Mouse (Mus musculus) embryo, embryonic 10 days (tissue): ENCODE data around the gene Gapvd1.
A peak's percentile ranks its signal among the peaks of the same experiment; 100 is the strongest.
"Not testable (repeated sequence)": the region's sequence is repeated elsewhere in the genome, so short reads cannot be mapped to it uniquely, and the experiment has no call there.

Source experiments
- DNase-seq: peaks from one replicate; pipeline ENCODE4 v3.0.0-alpha.2; 2015; ENCODE audit warnings: low spot score

Gene Gapvd1

DNA sequence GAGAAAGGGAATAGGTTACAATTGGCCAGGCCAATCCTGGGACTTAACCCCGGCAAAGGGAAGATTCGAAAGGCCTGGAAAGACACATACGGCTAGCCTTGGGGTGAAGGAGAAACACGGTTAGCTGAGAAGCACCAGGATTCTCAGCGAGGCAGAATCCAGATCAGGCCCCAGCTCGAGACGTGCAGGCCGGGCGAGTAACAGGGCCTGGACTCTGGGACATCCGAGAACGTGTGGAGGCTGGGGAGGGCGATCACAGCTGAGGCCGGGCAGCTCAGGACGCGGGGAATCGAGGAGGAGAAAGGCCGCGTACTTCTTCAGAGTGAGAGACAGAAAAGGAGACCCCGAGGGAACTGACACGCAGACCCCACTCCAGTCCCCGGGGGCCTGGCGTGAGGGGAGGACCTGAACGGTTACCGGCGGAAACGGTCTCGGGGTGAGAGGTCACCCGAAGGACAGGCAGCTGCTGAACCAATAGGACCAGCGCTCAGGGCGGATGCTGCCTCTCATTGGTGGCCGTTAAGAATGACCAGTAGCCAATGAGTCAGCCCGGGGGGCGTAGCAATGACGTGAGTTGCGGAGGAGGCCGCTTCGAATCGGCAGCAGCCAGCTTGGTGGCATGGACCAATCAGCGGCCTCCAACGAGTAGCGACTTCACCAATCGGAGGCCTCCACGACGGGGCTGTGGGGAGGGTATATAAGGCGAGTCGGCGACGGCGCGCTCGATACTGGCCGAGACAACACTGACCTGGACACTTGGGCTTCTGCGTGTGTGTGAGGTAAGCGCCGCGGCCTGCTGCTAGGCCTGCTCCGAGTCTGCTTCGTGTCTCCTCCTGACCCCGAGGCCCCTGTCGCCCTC is 16.6 kb upstream of the Gapvd1 start, which contains the start of gene Hspa5:
Gene Hspa5 (plus strand): TSS at position 603 of the 859 bp plus-strand sequence.
- DNase-seq = peak; percentile 100

- DNase-seq = no peak
Observed at GRCm38 (mm10) chr2:34770951-34771350, 15.9 kb upstream of the Gapvd1 start.

GRCm38 (mm10) chr2:34770049-34770448 is 15.0 kb upstream of the Gapvd1 start:
- DNase-seq = no peak

DNA sequence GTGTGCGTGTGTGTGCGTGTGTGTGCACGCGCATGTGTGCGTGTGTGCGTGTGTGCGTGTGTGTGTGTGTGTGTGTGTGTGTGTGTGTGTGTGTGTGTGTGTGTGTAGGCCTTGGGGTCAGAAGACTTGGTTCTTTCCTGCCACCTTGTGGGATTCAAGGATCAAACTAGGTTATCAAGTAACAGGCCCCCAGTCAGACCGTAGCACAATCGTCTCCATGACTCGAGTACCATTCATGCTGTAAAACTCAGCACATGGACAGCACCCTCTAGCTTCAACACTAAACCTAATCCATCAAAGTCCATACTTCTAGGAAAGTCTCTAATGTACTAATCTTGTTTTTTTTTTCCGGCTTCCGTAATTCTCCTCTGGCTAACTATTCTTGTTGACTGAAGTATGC is 9.8 kb upstream of the Gapvd1 start:
- DNase-seq = no peak

GRCm38 (mm10) chr2:34762872-34763271 is 7.8 kb upstream of the Gapvd1 start:
- no peak for DNase-seq

DNA sequence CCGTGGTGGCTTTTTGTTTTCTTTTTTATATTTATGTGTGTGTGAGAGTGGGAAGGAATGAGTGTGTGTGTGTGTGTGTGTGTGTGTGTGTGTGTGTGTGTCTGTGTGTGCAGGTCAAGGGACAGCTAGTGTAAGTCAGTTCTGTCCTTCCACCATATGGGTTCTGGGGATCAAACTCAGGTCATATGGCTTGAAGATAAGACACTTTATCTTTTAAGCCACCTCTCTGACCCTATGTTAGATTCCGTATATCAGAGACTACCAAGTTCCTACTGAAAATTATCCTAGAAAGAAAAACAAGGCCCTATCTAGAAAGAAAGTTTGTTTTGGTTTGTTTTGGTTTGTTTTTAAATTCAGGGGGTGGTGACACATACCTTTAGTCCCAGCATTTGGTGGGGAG is 7.1 kb upstream of the Gapvd1 start:
- no peak for DNase-seq

DNA sequence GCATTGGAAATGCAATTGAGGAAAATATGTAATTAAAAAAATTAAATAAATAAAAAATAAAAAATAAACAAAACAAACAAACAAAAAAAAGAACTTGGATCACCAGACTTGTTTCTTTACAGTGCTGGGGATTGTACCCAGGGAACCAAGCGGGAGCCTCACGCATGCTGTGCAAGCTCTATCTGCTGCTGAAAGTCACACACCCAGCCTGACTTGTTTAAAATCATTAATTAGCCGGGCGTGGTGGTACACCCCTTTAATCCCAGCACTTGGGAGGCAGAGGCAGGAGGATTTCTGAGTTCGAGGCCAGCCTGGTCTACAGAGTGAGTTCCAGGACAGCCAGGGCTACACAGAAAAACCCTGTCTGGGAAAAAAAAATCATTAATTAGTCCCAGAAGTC is 6.2 kb upstream of the Gapvd1 start:
- DNase-seq = not testable (repeated sequence)

DNA sequence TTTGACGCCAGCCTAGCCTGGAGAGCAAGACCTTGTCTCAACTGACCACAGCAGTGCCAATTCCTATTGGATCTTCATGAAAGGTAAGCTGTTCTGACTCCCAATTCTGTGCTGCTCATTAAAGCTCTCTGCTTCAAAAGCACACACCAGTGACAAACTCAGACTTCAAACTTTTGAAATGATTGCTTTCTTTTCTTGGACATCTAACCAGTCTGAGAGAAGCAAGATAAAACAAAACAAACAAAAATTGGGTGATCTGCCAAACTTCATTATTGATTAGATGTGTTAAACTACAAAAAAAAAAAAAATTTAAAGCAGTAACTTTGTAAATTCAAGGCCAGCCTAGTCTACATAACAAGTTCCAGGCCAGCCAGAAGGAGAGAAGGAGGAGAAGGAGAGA is 2.3 kb upstream of the Gapvd1 start:
- DNase-seq = no peak

- DNase-seq = peak; percentile 91
Observed at GRCm38 (mm10) chr2:34753811-34754550, 1.1 kb downstream of the Gapvd1 start.

- DNase-seq = no peak
Observed at GRCm38 (mm10) chr2:34750245-34750644, 4.8 kb downstream of the Gapvd1 start.

DNA sequence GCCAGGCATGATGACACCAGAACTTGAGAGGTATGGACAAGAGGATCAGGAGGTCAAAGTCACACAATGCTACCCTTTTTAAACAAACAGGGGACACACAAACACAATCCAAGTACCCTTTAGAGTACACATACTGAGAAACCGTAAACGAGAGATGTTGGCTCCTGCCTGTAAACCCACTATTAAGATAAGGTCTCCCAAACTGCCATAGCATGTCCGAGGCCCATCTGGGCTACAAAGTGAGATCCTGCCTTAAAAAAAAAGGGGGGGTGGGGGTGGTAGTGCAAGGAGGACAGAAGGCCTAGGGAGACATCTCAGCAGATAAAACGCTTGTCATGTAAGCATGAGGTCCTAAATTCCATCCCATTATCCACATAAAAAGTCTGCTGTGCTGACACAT is 6.6 kb downstream of the Gapvd1 start:
- no peak for DNase-seq

GRCm38 (mm10) chr2:34745673-34746072 is 9.4 kb downstream of the Gapvd1 start:
- no peak for DNase-seq

- no peak for DNase-seq
Observed at GRCm38 (mm10) chr2:34744476-34744875, 10.6 kb downstream of the Gapvd1 start.

DNA sequence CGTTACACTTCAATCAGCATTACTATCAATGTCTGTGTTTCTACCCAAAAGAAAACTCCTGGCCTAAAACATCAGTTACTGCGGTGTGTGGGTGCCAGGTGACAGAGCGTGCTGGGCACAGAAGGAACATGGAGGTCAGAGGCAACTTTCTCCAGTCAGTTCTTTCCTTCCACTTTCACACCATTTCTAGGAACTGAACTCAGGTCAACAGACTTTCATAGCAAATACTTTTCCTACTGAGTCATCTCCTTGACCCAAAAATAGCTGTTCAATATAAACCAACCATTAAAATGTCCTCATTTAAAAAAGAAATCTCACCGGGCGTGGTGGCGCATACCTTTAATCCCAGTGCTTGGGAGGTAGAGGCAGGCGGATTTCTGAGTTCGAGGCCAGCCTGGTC is 12.4 kb downstream of the Gapvd1 start:
- DNase-seq = no peak

DNA sequence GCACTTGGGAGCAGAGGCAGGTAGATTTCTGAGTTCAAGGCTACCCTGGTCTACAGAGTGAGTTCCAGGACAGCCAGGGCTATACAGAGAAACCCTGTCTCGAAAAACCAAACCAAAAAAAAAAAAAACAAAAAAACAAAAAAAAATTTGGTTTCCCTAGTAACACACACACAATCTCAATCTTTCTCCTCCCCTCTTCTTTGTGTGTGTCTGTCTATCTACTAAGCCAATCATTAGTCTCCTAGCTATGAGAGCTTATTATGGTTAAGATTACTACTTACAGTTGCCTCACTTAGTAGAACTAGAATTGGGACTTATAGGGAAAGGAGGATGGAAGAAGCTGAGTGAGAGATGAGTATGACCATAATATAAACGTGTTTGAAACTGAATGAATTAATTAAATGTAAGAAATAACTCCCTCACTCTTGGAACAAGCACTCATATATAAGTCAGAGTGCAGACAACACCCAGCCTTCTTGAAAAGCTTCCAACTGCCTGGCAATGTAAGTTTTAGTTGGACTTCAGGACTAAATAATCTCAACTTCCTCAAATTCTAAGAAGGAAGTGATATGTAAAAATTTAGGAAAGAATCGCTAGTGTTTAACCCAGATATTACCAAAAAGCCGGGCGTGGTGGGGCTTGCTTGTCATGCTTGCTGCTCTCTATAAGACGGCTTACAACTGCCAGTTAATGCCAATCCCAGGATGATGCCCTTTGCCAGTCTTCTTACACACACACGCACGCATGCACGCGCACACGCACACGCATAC is 13.5 kb downstream of the Gapvd1 start:
- DNase-seq = no peak

- no peak for DNase-seq
Observed at GRCm38 (mm10) chr2:34739684-34740391, 15.2 kb downstream of the Gapvd1 start.

GRCm38 (mm10) chr2:34737911-34738310 is 17.1 kb downstream of the Gapvd1 start:
- DNase-seq = no peak

GRCm38 (mm10) chr2:34736626-34737025 is 18.4 kb downstream of the Gapvd1 start:
- DNase-seq = no peak

DNA sequence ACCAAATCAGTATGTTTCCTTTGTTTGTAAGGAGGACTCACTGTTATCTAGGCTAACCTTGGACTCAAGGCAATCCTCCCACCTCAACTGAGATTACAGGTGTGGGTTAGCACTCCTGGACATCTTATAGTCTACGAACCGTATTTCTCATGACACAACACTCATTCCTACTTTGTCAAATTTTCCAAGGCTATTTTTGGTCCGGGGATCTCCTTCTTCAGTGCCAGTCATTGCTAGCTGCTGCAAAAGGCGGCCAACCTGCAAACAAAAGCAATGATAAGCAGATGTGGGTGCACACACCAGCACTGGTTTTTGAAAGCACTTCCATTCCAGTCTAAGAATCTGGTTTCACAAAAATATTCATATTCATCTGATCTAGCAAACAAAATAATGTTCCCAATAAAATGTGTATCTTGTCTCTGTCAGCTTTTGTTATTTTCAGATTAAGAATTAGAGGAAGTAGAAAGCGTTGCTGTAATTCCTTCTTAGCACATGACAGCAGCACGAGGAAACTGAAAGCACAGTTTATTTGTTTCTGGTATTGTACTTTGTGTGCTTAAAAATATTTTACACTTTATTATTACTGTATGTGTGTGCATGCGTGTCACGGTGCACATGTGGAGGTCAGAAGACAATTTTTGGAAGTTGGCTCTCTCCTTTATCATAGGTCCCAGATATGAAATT is 27.8 kb downstream of the Gapvd1 start:
- no peak for DNase-seq

- no peak for DNase-seq
Observed at GRCm38 (mm10) chr2:34725269-34725668, 29.8 kb downstream of the Gapvd1 start.

- no peak for DNase-seq
Observed at GRCm38 (mm10) chr2:34718196-34718595, 36.8 kb downstream of the Gapvd1 start.
